Mouse (Mus musculus) brain, embryonic 14.5 days (tissue): ENCODE results near the gene Dennd1b. TPM values are rescaled to one million over a fixed set of nuclear protein-coding genes. Genes with fewer than 3 reads are reported as not detected.

Experiments
- DNase-seq: peaks from one replicate; pipeline ENCODE4 v3.0.0-alpha.2; 2011; ENCODE audit warnings: low read depth
- CTCF ChIP-seq: fragments of 200-500 bp; IDR thresholded peaks from 2 replicates; pipeline ENCODE4 v1.5.1; 2012; ENCODE audit warnings: inconsistent platforms, mild to moderate bottlenecking, moderate library complexity, borderline replicate concordance; ENCODE audit not compliant: insufficient read depth, insufficient read length; ENCODE audit errors: extremely low read depth
- POLR2A ChIP-seq: fragments of 200-500 bp; IDR thresholded peaks from 2 replicates; pipeline ENCODE4 v1.6.1; 2012; ENCODE audit warnings: mild to moderate bottlenecking, inconsistent platforms, borderline replicate concordance; ENCODE audit not compliant: poor library complexity, insufficient read depth, insufficient read length, severe bottlenecking; ENCODE audit errors: extremely low read depth
- polyA plus RNA-seq: library from polyadenylated mRNA; depleted of rRNA; stranded (reverse); fragments of >200 nt; gene quantifications from 2 replicates; pipeline ENCODE4 v1.2.3, GENCODE M21; 2012

Gene Dennd1b
- polyA plus RNA-seq, 1 experiment = 7.2 TPM

DNA sequence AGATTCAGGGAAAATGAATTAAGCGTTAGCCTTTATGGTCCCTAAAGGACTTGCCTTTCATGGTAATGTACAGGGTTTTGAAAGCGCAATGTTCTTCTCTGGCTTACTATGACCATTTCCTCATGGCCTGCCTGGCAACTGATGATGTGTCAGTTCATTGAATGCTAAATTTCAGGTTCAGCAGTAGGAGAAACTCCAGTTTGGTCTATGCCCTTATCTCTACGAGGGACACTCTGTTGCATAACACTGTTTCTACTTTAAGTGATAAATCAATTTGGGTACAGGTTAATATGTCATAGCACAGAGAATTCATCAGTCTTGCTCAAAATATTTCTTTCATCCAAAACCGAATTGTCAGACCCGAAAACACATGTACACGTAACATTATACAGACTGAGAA, 133.1 kb downstream of the Dennd1b start:
- no peak for DNase-seq
- no peak for TF ChIP-seq POLR2A

- TF ChIP-seq POLR2A (no peak), CTCF (no peak)
- no peak for DNase-seq
Measured at GRCm38 (mm10) chr1:139098088-139098487, 134.9 kb downstream of the Dennd1b start.

DNA sequence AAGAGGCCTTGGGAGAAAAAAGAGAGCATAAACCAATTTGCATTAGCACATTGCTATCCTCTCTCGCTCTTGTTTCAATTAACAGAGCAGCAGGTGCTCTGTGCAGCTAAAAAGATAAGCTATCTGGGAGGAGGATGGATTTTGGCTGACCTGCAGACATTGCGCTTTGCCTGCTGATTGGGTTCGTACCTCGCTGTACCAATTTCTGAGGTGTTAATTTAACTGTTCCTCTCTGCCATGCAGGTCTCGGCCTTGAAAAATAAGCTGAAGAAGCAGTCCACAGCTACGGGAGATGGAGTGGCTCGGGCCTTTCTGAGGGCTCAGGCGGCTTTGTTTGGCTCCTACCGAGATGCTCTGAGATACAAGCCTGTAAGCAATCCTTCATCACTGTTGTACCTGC, 138.5 kb downstream of the Dennd1b start:
- TF ChIP-seq CTCF (no peak), POLR2A (no peak)
- peak; percentile 71 for DNase-seq

GRCm38 (mm10) chr1:139108251-139108650, 145.0 kb downstream of the Dennd1b start:
- TF ChIP-seq POLR2A (no peak), CTCF (no peak)
- DNase-seq = no peak

- DNase-seq = no peak
- TF ChIP-seq POLR2A (no peak), CTCF (no peak)
Measured at GRCm38 (mm10) chr1:139122626-139123025, 159.4 kb downstream of the Dennd1b start.

- DNase-seq = no peak
- TF ChIP-seq CTCF (no peak), POLR2A (no peak)
Measured at GRCm38 (mm10) chr1:139139644-139140043, 176.4 kb downstream of the Dennd1b start.

DNA sequence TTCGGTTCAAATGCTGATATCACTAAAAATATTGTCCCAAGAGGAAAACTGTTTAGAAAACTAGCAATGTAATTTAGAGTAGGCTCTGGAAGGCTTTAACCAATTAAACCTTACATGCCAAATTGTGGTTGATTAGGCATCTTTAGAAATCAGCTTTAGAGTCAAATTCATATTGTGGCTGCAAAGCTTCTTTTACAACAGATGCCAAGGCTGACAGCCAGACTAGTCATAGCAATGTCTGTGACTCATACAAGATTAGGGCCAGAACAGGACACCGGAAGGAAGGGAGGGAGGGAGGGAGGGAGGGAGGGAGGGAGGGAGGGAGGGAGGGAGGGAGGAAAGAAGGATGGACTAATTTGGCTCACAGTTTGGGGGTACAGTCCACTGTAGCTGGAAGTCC, 182.3 kb downstream of the Dennd1b start:
- no peak for DNase-seq
- no peak for TF ChIP-seq POLR2A

DNA sequence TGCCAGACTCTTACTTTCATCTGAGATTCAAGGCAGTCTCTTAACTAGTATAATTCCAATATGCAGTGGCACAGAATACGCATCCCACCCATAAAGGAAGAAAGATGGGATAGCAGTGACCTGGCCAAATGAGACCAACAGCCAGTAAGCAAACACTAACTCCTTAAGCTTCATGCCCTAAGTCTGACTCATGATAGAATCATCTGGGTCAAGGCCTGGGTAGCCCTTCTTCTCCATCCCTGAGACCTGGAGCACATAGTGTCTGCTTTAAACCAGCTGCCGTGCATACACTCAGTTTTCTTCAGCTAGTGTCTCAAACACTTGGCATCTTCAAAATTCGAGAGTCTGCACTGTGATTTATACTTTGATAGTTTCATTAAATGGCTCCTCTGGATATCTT, 183.1 kb downstream of the Dennd1b start:
- no peak for TF ChIP-seq CTCF
- no peak for TF ChIP-seq POLR2A
- no peak for DNase-seq

GRCm38 (mm10) chr1:139153006-139153405, 189.8 kb downstream of the Dennd1b start:
- TF ChIP-seq POLR2A = no peak
- TF ChIP-seq CTCF = no peak
- peak; percentile 85 for DNase-seq

DNA sequence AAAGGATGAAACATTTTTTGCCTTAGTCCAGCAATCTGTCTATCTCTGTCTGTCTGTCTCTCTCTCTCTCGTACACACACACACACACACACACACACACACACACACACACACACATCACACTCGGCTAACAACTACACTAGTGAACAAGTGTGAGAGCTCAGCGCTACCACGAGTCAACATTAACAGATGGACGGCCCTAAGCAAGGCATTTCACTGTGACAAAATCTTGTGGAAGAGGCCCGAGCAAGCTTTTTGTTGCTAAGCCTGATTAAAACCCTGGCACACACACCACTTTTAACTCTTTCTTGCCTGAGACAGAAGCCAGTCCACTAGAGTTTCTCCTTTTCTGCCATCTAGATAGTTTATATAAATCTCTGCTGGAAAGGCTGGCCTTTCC, 190.3 kb downstream of the Dennd1b start:
- TF ChIP-seq POLR2A = no peak
- no peak for TF ChIP-seq CTCF
- peak; percentile 91 for DNase-seq

DNA sequence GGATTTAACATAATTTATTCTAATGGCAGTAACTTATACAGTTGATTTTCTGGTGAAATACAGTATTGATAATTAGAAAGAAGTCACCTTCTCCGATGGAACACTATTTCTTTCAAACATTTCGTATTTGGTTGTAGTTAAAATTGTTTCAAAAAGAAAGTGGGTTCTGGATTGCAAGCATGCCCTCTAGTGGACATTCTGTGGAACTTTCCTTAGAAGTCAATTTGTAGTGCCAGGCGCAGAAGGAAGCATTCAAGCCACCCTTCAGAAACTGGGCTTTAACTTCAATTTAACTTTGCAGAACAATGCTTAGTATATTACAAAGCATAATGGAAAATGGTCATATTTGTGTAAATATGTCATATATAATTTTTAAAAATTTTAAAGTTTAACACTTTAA, 193.2 kb downstream of the Dennd1b start:
- peak; percentile 80 for DNase-seq
- TF ChIP-seq POLR2A = no peak
- TF ChIP-seq CTCF = peak; percentile 72

DNA sequence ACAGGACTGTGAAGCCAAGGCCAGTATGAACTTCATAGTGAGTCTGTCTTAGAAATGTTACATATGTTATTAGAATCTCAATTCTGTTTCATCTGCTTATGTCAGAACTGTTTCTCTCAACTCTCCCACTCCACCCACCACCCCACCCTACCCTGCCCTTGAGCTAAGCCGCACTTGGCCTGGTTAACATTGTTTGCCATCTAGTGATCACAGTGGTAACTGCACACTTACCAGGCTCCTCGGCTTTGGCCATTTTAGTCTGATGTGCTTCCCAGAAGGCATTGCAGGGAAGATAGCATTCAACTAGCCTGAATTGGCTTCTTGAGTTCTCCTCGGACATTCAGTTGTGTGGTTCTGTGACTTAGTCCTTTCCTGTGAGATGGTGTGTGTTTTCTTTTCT, 198.4 kb downstream of the Dennd1b start:
- peak; percentile 41 for DNase-seq
- TF ChIP-seq POLR2A = no peak
- peak; percentile 40; the same call in 1 of the 2 replicates for TF ChIP-seq CTCF

DNA sequence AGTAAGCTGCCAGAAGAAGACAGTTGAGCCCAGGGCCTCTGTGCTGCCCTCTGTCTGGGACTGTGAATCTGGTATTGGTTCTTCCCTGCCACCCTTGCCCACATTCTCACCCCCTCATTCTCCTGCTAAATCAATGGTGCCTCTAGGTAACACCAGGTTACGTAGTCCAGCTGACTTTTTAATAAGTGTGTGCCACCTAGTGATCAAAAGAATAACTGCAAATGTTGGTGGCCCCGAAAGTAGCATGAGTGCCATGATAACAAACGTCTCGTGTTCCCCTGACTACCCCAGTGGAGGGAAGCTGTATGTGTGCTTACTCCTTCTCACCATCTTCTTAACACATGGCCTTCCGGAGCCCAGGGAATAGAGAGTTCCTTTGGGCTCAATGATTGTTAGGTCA, 199.6 kb downstream of the Dennd1b start:
- peak; percentile 63 for DNase-seq
- TF ChIP-seq CTCF (peak; percentile 48; the same call in 1 of the 2 replicates), POLR2A (no peak)

GRCm38 (mm10) chr1:139174058-139174832, 211.0 kb downstream of the Dennd1b start:
- DNase-seq = no peak
- TF ChIP-seq POLR2A (no peak), CTCF (no peak)
